Mouse (Mus musculus) right cerebral cortex, postnatal 36 days (tissue): ENCODE measurements around the gene Ubl4b.

Experiments used
- DNase-seq, 2 experiments: peaks; one replicate each; pipeline ENCODE4 v3.0.0; 2022; ENCODE audit warnings: low spot score in 2 of 2, mixed read lengths in 1 of 2

Ubl4b gene

GRCm38 (mm10) chr3:107554842-107555241 is at the start of gene Ubl4b:
Ubl4b (minus strand) TSS chr3:107555073.
- no peak for DNase-seq

DNA sequence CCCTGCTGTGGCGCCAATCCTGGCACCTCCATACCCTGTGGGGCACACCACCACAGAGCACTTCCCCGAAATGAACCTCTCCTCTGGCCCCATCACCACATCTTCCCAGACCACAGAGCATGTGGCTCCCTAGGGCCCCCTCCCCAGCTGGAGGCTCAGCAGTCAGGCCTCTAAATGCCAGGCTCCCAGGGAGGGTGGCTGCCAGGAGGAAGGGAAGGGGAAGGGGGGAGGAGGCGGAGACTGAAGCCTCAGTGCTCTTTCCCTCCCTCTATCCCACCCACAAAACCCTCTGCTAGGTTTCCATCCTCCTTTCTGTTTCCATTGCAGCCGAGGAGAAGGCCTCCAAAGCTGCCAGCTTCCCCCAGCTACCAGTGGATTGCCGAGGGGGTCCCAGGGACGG is 45.3 kb upstream of the Ubl4b start:
- DNase-seq, result no peak

GRCm38 (mm10) chr3:107597586-107598389 is 42.9 kb upstream of the Ubl4b start:
- no peak for DNase-seq

- DNase-seq, result no peak
Measured at GRCm38 (mm10) chr3:107597134-107597533, 42.3 kb upstream of the Ubl4b start.

GRCm38 (mm10) chr3:107596559-107596958 is 41.7 kb upstream of the Ubl4b start:
- DNase-seq, result no peak

DNA sequence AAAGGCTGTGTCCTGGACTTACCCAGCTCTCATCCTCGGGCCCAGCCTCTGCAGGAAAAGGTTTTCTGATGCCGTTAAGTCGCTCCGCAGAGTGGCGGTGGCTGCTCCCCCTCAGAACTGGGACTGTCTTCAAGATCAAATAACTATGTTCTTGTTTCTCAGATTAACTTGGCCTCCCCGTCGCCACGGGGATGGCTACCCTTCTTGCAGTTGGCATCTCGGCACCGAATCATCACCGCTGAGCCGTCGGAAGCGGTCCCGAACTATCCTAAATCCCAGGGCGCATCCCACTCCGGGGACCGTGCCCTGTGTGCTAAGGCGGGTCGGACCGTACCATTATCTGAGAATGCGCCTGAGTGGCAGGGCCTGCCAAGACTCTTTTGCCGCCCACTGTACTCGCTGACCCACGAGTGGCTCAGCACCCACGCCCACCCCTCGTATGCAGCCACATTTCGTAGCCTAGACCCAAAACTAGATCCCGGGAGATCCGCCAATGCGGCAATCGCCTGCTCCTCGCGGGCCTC is 41.1 kb upstream of the Ubl4b start:
- DNase-seq, result no peak

DNA sequence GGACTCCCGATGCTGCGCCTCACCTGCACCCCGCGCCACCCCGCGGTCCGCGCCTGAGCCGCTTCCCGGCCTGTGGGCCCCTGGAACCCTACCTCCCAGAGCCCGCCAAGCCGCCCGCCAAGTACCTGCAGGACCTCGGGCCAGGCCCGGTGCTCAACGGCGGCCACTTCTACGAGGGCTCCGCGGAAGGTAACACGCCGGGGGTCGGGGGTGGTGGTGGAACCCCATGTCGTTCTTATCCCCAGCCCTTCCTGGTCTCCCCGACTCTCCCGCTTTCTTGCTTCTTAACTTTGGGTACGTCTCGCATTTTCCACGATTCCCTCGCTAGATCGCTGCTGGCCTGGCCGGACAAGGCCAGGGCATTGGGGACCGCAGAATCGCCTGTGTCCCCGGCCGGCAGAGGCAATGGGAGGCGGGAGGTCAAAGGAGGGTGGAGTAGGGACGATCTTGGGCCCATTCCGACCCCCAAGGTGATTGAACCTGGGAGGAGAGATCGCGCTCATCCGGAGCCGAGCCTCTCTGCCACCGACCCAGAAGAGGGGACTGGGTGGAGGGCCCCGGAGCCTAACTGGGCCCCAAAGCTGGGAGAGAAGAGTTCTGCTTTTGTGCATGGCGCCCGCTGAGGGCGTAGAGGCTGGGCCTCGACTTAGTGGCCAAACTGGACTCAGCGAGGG is 40.5 kb upstream of the Ubl4b start:
- DNase-seq, result no peak

DNA sequence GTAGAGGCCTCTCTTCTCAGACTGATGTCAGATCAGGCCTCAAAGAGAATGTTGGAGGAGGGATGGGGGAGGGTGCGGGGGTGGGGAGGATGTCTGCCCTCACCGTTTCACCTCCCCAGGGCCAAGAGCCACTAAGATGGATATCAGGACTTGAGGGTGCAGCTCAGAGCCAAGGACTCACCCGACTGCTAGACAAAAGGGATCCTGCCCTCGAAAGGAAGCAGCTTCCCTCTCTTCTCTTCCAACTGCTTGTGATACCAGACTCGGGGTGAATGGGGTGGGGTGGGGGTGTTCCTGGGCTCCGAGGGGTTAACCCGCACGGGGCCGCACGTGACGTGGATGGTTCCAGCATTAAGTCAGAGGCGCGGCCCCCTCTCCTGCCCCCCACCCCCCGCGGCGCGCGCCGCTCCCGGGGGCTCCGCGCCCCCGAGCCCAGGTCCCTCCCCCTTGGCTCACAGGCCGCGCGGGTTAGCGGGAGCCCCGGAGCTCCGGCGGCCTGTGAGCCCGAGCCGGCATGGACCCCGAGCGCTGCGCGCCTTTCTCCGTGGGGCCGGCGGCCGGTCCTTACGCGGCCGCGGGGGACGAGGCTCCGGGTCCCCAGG is 39.9 kb upstream of the Ubl4b start, which contains the start of gene Alx3:
Gene Alx3 (plus strand): TSS at position 370 of the 602 bp plus-strand sequence.
- DNase-seq, result no peak

GRCm38 (mm10) chr3:107593632-107594031 is 38.8 kb upstream of the Ubl4b start:
- no peak for DNase-seq

GRCm38 (mm10) chr3:107591612-107592011 is 36.7 kb upstream of the Ubl4b start:
- DNase-seq, result no peak

GRCm38 (mm10) chr3:107586504-107586903 is 31.6 kb upstream of the Ubl4b start:
- DNase-seq, result no peak

DNA sequence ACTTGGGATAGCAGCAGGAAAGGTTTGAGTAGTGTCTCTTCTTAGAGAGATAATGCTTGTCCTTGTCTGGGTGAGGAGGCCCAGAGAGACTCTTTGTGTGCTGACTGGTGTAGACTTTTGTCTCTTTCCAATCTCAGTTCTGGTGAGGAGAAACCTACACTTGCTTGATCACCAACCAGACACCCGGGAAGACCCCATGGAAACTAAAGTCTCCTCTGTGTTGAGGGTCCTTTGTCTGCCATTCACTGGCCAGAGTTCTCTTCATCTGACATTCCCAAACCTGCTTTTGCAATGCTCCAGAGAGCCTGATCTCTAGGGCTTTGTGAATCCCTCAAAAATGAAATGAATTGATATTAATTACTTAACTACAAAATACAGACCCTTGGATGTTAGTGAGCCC is 29.0 kb upstream of the Ubl4b start:
- DNase-seq, result no peak

DNA sequence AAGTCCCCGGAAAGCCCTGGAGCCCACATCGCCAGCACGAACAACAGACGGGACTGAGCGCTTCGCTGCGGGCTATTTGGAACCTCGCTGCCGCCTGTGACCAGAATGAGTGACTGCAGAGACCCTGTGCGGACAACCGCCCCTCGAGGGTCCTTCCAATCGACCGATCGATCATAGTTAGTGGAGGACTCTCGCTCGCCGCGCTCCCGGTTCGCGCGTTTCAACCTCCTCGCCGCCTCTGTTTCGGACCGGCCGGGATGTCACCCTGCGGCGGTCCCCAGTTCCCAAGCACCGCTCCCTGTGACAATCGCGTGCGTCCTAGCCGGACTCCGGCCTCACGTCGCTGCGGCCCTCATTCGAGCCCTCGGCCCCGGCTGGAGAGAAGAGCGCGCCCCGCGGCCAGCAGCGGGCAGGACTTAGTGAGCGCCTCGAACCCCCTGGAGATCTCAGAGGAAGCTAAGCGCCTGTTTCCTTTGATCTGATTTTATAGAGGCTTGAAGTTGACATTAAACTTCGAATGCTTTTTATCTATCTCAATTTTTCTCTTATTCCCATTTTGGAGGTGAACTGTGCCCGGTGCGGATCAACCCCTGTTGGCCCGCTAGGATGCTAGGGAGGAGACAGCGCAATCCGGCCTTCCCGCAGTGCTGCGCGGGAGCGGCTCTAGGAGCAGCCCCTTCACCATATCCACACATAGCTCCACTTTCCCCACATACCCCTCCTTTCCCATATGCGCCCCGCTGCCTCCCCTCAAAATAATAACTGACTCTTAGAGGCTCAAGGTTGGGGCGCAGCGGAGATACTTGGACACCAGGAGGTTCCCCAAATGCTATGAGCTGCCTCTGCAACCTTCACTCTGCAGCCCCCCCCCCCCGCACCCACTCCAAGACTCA is 28.2 kb upstream of the Ubl4b start:
- no peak for DNase-seq

DNA sequence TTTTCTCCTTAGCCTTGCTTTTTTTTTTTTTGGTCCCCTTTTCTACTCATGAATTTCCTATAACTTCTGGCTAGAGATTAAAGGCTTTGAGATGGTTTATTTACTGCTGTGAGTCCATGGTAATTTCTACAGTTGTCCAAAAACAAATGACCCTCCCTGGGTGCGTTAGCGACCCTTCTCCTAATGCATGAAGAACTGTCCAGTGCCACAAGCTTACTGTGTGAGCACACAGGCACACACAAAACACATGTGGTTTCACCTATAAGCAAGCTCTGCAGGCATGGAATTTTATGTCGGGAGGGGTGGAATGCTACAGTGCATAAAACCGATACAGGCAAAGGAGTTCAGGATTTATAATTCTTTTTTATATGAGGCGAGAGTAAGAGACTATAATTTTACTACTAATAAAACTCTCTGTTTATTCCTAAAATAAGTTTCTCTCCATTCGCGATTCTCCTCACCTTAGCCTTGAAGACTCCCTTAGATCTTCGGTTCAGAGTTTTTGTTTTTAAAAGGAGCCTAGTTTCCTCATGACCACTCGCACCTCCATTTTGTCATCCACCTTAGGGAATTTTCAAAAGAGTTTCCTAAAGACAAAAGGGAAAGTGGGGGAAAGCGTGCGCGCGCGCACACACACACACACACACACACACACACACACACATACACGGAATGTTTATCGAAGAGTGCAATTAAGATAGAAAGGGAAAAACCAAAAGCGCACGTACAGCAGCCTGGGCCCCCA is 27.4 kb upstream of the Ubl4b start:
- DNase-seq, result no peak

GRCm38 (mm10) chr3:107581103-107582010 is 26.5 kb upstream of the Ubl4b start:
- DNase-seq, result no peak

- no peak for DNase-seq
Measured at GRCm38 (mm10) chr3:107579466-107579865, 24.6 kb upstream of the Ubl4b start.

DNA sequence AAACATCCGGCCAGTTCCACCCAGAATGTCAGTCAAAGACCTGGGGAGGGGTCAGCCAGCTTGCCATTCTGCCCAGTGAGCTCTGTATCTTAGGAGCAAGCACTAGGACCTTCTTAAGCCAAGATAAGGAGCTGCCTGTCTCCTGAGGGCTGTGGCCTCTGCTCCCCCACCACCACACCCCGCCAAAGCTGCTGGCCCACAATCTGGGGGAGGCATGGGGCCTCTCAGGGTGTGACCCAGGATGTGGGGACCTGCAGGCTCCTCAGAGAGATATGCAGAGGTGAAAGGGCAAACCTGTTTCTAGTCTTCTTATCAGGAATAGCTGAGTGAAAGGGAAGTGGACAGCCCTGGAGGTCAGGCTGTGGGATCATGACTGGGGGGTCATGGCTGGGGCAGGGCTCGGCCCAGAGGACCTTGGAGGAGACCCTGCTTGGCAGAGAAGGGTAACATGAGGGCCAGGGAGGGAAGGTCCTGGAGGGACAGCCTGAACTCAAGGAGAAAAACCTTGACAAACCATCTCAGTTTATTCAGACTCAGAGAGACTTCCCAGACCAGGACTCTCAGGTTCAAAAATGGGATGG is 23.0 kb upstream of the Ubl4b start:
- no peak for DNase-seq

GRCm38 (mm10) chr3:107576807-107577206 is 21.9 kb upstream of the Ubl4b start:
- DNase-seq, result no peak

DNA sequence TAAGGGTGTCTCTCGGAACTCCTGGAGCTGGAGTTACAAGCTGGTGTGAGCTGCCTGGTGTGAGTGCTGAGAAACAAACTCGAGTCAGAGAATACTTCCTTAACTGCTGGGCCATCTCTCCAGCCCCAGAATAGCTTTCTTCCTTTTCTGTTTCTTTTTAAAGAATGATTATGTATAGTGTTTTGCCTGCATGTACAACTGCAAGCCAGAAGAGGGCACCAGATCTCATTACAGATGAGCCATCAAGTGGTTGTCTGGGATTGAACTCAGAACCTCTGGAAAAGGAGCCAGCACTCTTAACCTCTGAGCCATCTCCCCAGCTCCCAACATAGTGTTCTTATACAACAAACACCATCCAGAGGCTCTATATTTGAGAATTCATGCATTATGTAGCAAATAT is 16.3 kb upstream of the Ubl4b start:
- DNase-seq, result no peak
